Mouse (Mus musculus): ENCODE measurements at regions not wholly inside any gene's neighbourhood (a gene's known extent, or its start where the extent isn't known, plus 50 kb on each side); places are given as distances from the start of the nearest gene placed in this dataset.

DNA sequence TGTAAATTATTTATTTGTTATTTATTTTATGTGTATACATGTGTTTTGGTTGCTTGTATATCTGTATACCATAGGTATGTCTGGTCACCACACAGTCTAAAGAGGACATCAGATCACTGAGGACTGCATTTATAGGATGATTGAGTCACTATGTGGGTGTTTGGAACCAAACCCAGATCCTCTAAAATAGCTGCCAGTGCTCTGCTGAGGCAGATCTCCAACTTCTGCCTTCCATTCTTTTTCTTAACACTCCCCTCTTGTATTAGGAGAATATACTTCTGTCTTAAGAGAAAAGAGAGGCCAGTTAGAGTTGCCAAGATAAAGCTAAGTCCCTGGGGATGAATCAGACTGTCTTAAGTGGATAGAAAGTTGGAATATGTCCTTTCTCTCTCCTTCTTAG lies 424.2 kb downstream of the Cntn6 start:
- Histone ChIP-seq H3K4me3 (ENCODE audit: low read depth, low read length) (no peak overlapping the region), H3K4me1 (ENCODE audit: control insufficient read depth, insufficient read depth, low read length) (no peaks in the 10 kb centered on the region), H3K4me2 (ENCODE audit: low read length) (no peak overlapping the region), H3K9ac (ENCODE audit: low read depth, low read length) (no peak overlapping the region), H3K36me3 (ENCODE audit: control insufficient read depth, insufficient read depth, low read length) (no peaks in the 10 kb centered on the region), H3K9me3 (replicated peaks; ENCODE audit: control insufficient read depth, low read length, poor library complexity, severe bottlenecking) (no peaks in the 10 kb centered on the region), H3K27ac (ENCODE audit: low read length) (no peak overlapping the region), H3K27me3 (ENCODE audit: control insufficient read depth, insufficient read depth, low read depth, low read length) (no peaks in the 10 kb centered on the region)
- no peak for ATAC-seq

GRCm38 (mm10) chr6:104922577-104922976 lies 430.0 kb downstream of the Cntn6 start:
- no peaks in the 10 kb centered on the region for H3K36me3 ChIP-seq (ENCODE audit: control insufficient read depth, insufficient read depth, low read length)
- WGBS: 98% methylated on average over 1 of the region's 1 CpGs
- ATAC-seq: no peak
- no peak overlapping the region for H3K9ac ChIP-seq (ENCODE audit: low read depth, low read length)
- H3K4me2 ChIP-seq (ENCODE audit: low read length): no peak overlapping the region
- H3K4me3 ChIP-seq (ENCODE audit: low read depth, low read length): no peak overlapping the region
- H3K9me3 ChIP-seq (replicated peaks; ENCODE audit: control insufficient read depth, low read length, poor library complexity, severe bottlenecking): no peaks in the 10 kb centered on the region
- H3K27ac ChIP-seq (ENCODE audit: low read length): no peak overlapping the region
- no peaks in the 10 kb centered on the region for H3K4me1 ChIP-seq (ENCODE audit: control insufficient read depth, insufficient read depth, low read length)
- H3K27me3 ChIP-seq (ENCODE audit: control insufficient read depth, insufficient read depth, low read depth, low read length): no peaks in the 10 kb centered on the region

DNA sequence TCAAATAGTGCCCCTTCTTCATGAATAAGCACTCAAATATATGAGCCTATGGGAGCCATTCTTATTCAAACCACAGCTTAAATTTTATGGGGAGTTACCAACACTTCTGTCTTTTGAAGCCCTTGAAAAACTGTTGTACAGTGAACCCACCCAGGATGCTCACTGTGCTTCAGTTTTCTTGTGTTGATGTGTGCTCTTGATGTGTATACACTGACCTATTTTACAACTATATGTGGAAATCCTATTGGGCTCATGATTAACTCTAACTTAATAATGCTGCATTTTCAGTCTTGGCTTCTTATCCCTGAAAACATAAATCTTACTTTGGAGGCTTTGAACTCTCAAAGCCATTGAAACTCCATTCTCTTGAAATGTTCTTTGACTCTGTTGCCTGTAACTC lies 433.5 kb downstream of the Cntn6 start:
- no peak overlapping the region for H3K9ac ChIP-seq (ENCODE audit: low read depth, low read length)
- H3K4me3 ChIP-seq (ENCODE audit: low read depth, low read length): no peak overlapping the region
- H3K36me3 ChIP-seq (ENCODE audit: control insufficient read depth, insufficient read depth, low read length): no peaks in the 10 kb centered on the region
- H3K27me3 ChIP-seq (ENCODE audit: control insufficient read depth, insufficient read depth, low read depth, low read length): no peaks in the 10 kb centered on the region
- H3K4me1 ChIP-seq (ENCODE audit: control insufficient read depth, insufficient read depth, low read length): no peaks in the 10 kb centered on the region
- no peak overlapping the region for H3K27ac ChIP-seq (ENCODE audit: low read length)
- no peak overlapping the region for H3K4me2 ChIP-seq (ENCODE audit: low read length)
- no peaks in the 10 kb centered on the region for H3K9me3 ChIP-seq (replicated peaks; ENCODE audit: control insufficient read depth, low read length, poor library complexity, severe bottlenecking)
- ATAC-seq: no peak

DNA sequence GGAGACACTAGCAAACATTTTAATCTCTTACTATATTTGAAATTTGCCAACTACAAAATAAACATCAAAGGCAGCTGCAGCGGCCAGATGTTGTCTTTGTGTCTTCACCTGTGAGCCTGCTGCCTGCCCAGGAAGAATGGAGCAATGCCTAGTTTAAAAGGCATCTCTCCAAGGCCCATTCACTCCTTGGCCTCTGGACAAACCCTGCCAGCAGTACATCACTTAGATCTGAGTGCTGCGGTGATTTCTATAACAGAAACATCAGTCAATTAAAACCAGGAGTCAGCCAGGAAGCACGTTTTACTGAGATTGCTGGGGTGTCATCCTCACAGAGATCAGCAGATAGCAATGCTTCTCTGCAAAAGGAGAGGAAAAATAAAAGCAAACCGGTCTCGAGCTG lies 437.7 kb downstream of the Cntn6 start:
- Histone ChIP-seq H3K27me3 (ENCODE audit: control insufficient read depth, insufficient read depth, low read depth, low read length) (no peaks in the 10 kb centered on the region), H3K4me2 (ENCODE audit: low read length) (no peak overlapping the region), H3K4me3 (ENCODE audit: low read depth, low read length) (no peak overlapping the region), H3K4me1 (ENCODE audit: control insufficient read depth, insufficient read depth, low read length) (no peaks in the 10 kb centered on the region), H3K36me3 (ENCODE audit: control insufficient read depth, insufficient read depth, low read length) (no peaks in the 10 kb centered on the region), H3K9ac (ENCODE audit: low read depth, low read length) (no peak overlapping the region), H3K9me3 (replicated peaks; ENCODE audit: control insufficient read depth, low read length, poor library complexity, severe bottlenecking) (no peaks in the 10 kb centered on the region), H3K27ac (ENCODE audit: low read length) (no peak overlapping the region)
- ATAC-seq: peak; percentile 67; the same call in 1 of the 2 replicates
- WGBS: 54% methylated on average over 5 of the region's 5 CpGs

- ATAC-seq: no peak
- no peaks in the 10 kb centered on the region for H3K27me3 ChIP-seq (ENCODE audit: control insufficient read depth, insufficient read depth, low read depth, low read length)
Observed at GRCm38 (mm10) chr6:104932153-104932552, 439.6 kb downstream of the Cntn6 start.

DNA sequence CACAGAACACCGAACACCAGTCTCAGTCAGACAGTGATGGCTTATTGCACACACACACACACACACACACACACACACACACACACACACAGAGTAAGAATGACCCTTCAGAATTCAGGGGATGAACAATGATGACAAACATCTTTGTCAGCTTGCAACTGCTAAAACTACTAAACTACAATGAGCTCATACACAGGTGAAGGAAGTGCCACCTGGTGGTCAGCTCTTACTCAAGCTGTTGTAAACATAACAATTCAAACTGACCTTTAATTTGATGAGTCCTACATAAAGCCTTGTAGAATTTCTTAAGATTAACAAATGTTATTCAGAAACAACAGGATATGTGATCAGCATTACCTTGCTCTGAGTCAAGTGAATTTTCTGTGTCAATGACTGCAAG lies 446.5 kb downstream of the Cntn6 start:
- H3K9me3 ChIP-seq (replicated peaks; ENCODE audit: control insufficient read depth, low read length, poor library complexity, severe bottlenecking): no peaks in the 10 kb centered on the region
- no peak overlapping the region for H3K4me2 ChIP-seq (ENCODE audit: low read length)
- H3K4me1 ChIP-seq (ENCODE audit: control insufficient read depth, insufficient read depth, low read length): no peaks in the 10 kb centered on the region
- H3K4me3 ChIP-seq (ENCODE audit: low read depth, low read length): no peak overlapping the region
- 71% methylated on average over 1 of the region's 1 CpGs for WGBS
- H3K36me3 ChIP-seq (ENCODE audit: control insufficient read depth, insufficient read depth, low read length): no peaks in the 10 kb centered on the region
- no peaks in the 10 kb centered on the region for H3K27me3 ChIP-seq (ENCODE audit: control insufficient read depth, insufficient read depth, low read depth, low read length)
- H3K27ac ChIP-seq (ENCODE audit: low read length): no peak overlapping the region
- no peak overlapping the region for H3K9ac ChIP-seq (ENCODE audit: low read depth, low read length)
- no peak for ATAC-seq

More at GRCm38 (mm10) chr6:104932153-104932552, 439.6 kb downstream of the Cntn6 start:
- WGBS: 92% methylated on average over 4 of the region's 4 CpGs
- H3K4me3 ChIP-seq (ENCODE audit: low read depth, low read length): no peak overlapping the region
- no peak overlapping the region for H3K27ac ChIP-seq (ENCODE audit: low read length)
- H3K4me2 ChIP-seq (ENCODE audit: low read length): no peak overlapping the region
- no peak overlapping the region for H3K9ac ChIP-seq (ENCODE audit: low read depth, low read length)
- no peaks in the 10 kb centered on the region for H3K4me1 ChIP-seq (ENCODE audit: control insufficient read depth, insufficient read depth, low read length)
- H3K9me3 ChIP-seq (replicated peaks; ENCODE audit: control insufficient read depth, low read length, poor library complexity, severe bottlenecking): no peaks in the 10 kb centered on the region
- H3K36me3 ChIP-seq (ENCODE audit: control insufficient read depth, insufficient read depth, low read length): no peaks in the 10 kb centered on the region

- no peak overlapping the region for H3K4me2 ChIP-seq (ENCODE audit: low read length)
- H3K36me3 ChIP-seq (ENCODE audit: control insufficient read depth, insufficient read depth, low read length): no peaks in the 10 kb centered on the region
- no peak for ATAC-seq
- no peaks in the 10 kb centered on the region for H3K4me1 ChIP-seq (ENCODE audit: control insufficient read depth, insufficient read depth, low read length)
- H3K9me3 ChIP-seq (replicated peaks; ENCODE audit: control insufficient read depth, low read length, poor library complexity, severe bottlenecking): no peaks in the 10 kb centered on the region
- no peaks in the 10 kb centered on the region for H3K27me3 ChIP-seq (ENCODE audit: control insufficient read depth, insufficient read depth, low read depth, low read length)
- no peak overlapping the region for H3K4me3 ChIP-seq (ENCODE audit: low read depth, low read length)
- H3K27ac ChIP-seq (ENCODE audit: low read length): no peak overlapping the region
- H3K9ac ChIP-seq (ENCODE audit: low read depth, low read length): no peak overlapping the region
Observed at GRCm38 (mm10) chr6:104974517-104974916, 481.9 kb downstream of the Cntn6 start.

DNA sequence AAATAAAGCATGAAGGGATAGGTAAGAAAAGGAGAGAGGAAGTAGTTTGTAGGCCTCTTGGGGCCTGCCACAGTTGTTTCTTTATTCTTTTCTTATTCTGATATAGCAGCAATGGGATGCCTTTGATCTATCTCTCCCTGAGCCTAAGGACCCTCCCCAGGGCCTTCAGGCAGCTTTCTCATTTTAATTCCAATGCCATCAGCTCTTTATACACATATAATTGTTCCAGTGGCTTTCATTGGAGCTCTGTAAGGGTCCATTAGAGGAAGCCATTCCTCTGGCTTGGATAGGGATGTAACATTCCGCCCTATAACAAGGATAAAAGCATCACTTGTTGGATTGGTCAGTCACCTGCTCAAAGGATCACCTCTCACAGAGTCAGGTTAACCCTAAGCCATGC lies 491.6 kb downstream of the Cntn6 start:
- no peak for ATAC-seq
- Histone ChIP-seq H3K4me3 (ENCODE audit: low read depth, low read length) (no peak overlapping the region), H3K36me3 (ENCODE audit: control insufficient read depth, insufficient read depth, low read length) (no peaks in the 10 kb centered on the region), H3K9me3 (replicated peaks; ENCODE audit: control insufficient read depth, low read length, poor library complexity, severe bottlenecking) (no peaks in the 10 kb centered on the region), H3K4me2 (ENCODE audit: low read length) (no peak overlapping the region), H3K9ac (ENCODE audit: low read depth, low read length) (no peak overlapping the region), H3K27me3 (ENCODE audit: control insufficient read depth, insufficient read depth, low read depth, low read length) (no peaks in the 10 kb centered on the region), H3K4me1 (ENCODE audit: control insufficient read depth, insufficient read depth, low read length) (no peaks in the 10 kb centered on the region), H3K27ac (ENCODE audit: low read length) (no peak overlapping the region)
- 8% methylated on average over 1 of the region's 1 CpGs for WGBS

GRCm38 (mm10) chr6:104989863-104990262 lies 497.3 kb downstream of the Cntn6 start:
- Histone ChIP-seq H3K4me2 (ENCODE audit: low read length) (no peak overlapping the region), H3K4me1 (ENCODE audit: control insufficient read depth, insufficient read depth, low read length) (no peaks in the 10 kb centered on the region), H3K27me3 (ENCODE audit: control insufficient read depth, insufficient read depth, low read depth, low read length) (no peaks in the 10 kb centered on the region), H3K4me3 (ENCODE audit: low read depth, low read length) (no peak overlapping the region), H3K36me3 (ENCODE audit: control insufficient read depth, insufficient read depth, low read length) (no peaks in the 10 kb centered on the region), H3K9ac (ENCODE audit: low read depth, low read length) (no peak overlapping the region), H3K27ac (ENCODE audit: low read length) (no peak overlapping the region), H3K9me3 (replicated peaks; ENCODE audit: control insufficient read depth, low read length, poor library complexity, severe bottlenecking) (no peaks in the 10 kb centered on the region)
- no peak for ATAC-seq
- 74% methylated on average over 4 of the region's 4 CpGs for WGBS

DNA sequence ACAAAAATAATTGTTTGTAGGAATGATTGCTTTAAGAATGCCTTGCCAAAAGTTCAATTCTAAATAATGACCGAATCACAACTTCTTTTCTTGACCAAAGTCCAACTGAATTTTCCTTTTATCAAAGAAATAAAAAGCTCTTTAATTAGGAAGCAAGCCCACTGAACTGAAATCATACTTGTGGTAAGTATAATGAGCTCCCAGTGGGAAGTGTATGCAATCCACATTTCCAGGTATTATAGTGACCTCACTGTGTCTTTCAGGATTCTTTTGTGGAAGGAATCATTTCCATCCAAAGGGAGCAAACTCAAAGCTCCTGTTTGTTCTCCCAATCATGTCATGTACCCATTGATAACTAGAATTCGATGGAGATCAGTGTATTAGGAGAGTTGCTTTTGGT lies 497.8 kb downstream of the Cntn6 start:
- H3K27me3 ChIP-seq (ENCODE audit: control insufficient read depth, insufficient read depth, low read depth, low read length): no peaks in the 10 kb centered on the region
- H3K9me3 ChIP-seq (replicated peaks; ENCODE audit: control insufficient read depth, low read length, poor library complexity, severe bottlenecking): no peaks in the 10 kb centered on the region
- no peaks in the 10 kb centered on the region for H3K36me3 ChIP-seq (ENCODE audit: control insufficient read depth, insufficient read depth, low read length)
- no peak overlapping the region for H3K27ac ChIP-seq (ENCODE audit: low read length)
- H3K4me2 ChIP-seq (ENCODE audit: low read length): no peak overlapping the region
- ATAC-seq: no peak
- 70% methylated on average over 2 of the region's 2 CpGs for WGBS
- no peaks in the 10 kb centered on the region for H3K4me1 ChIP-seq (ENCODE audit: control insufficient read depth, insufficient read depth, low read length)
- no peak overlapping the region for H3K9ac ChIP-seq (ENCODE audit: low read depth, low read length)
- H3K4me3 ChIP-seq (ENCODE audit: low read depth, low read length): no peak overlapping the region
